Mouse (Mus musculus) bone marrow macrophage, adult 2 months (primary cell): ENCODE measurements around the gene D7Ertd443e. TPM values are rescaled to one million over a fixed set of nuclear protein-coding genes. Genes with fewer than 3 reads are reported as not detected.

Experiments used
- H3K27ac ChIP-seq: 2 replicates; pipeline ENCODE4 v1.5.1; 2012; ENCODE audit warnings: low read depth, low read length; ENCODE audit not compliant: insufficient read depth
- H3K4me1 ChIP-seq: 2 replicates; pipeline ENCODE4 v1.6.1; 2012; ENCODE audit warnings: low read length; ENCODE audit not compliant: control insufficient read depth, insufficient read depth
- H3K4me3 ChIP-seq: 2 replicates; pipeline ENCODE4 v1.5.1; 2012; ENCODE audit warnings: mild to moderate bottlenecking, low read length, moderate library complexity; ENCODE audit not compliant: insufficient read depth
- CTCF ChIP-seq: IDR thresholded peaks from 2 replicates; pipeline ENCODE4 v1.5.1; 2012; ENCODE audit warnings: low read depth, mild to moderate bottlenecking, low read length, moderate library complexity
- POLR2A ChIP-seq: IDR thresholded peaks from 2 replicates; pipeline ENCODE4 v1.6.1; 2012; ENCODE audit warnings: mild to moderate bottlenecking, low read depth, low read length, borderline replicate concordance
- polyA plus RNA-seq: library from polyadenylated mRNA; stranded (reverse); fragments of >200 nt; gene quantifications from 2 replicates; pipeline ENCODE4 v1.2.4, GENCODE M21; 2012; ENCODE audit not compliant: missing spikeins, insufficient read depth, insufficient read length

D7Ertd443e gene
- polyA plus RNA-seq, 1 experiment, result not detected

- TF ChIP-seq CTCF, result no peak
- no peak for TF ChIP-seq POLR2A
- Histone ChIP-seq H3K27ac (no peak within 1 kb of the TSS), H3K4me3 (no peak within 1 kb of the TSS), H3K4me1 (no peaks in the 10 kb centered on the region)
These were observed 153.8 kb downstream of the D7Ertd443e start, which contains the start of gene Adam12 for GRCm38 (mm10) chr7:134231378-134232346. TSS of gene Adam12 (minus strand) at chr7:134232146.

- Histone ChIP-seq H3K4me1 (no peaks in the 10 kb centered on the region), H3K4me3 (no peak overlapping the region), H3K27ac (no peak overlapping the region)
- TF ChIP-seq POLR2A (no peak), CTCF (no peak)
These were observed 154.8 kb downstream of the D7Ertd443e start for GRCm38 (mm10) chr7:134230708-134231107.

GRCm38 (mm10) chr7:134229899-134230298 lies 155.6 kb downstream of the D7Ertd443e start:
- Histone ChIP-seq H3K4me3 (no peak overlapping the region), H3K4me1 (no peaks in the 10 kb centered on the region), H3K27ac (no peak overlapping the region)
- TF ChIP-seq POLR2A (no peak), CTCF (no peak)

- Histone ChIP-seq H3K27ac (no peak overlapping the region), H3K4me1 (no peaks in the 10 kb centered on the region), H3K4me3 (no peak overlapping the region)
- TF ChIP-seq POLR2A (no peak), CTCF (no peak)
These were observed 157.5 kb downstream of the D7Ertd443e start for GRCm38 (mm10) chr7:134227773-134228455.

- no peak overlapping the region for H3K4me3 ChIP-seq
These were observed 158.4 kb downstream of the D7Ertd443e start for GRCm38 (mm10) chr7:134227101-134227500.

GRCm38 (mm10) chr7:134226231-134226630 lies 159.2 kb downstream of the D7Ertd443e start:
- no peaks in the 10 kb centered on the region for H3K4me1 ChIP-seq
- TF ChIP-seq POLR2A, result no peak
- no peak for TF ChIP-seq CTCF
- no peak overlapping the region for H3K27ac ChIP-seq
- no peak overlapping the region for H3K4me3 ChIP-seq

More at GRCm38 (mm10) chr7:134227101-134227500, 158.4 kb downstream of the D7Ertd443e start:
- Histone ChIP-seq H3K27ac (no peak overlapping the region), H3K4me1 (no peaks in the 10 kb centered on the region)
- TF ChIP-seq POLR2A (no peak), CTCF (no peak)

- Histone ChIP-seq H3K27ac (no peak overlapping the region), H3K4me1 (no peaks in the 10 kb centered on the region), H3K4me3 (no peak overlapping the region)
- TF ChIP-seq CTCF (no peak), POLR2A (no peak)
These were observed 160.5 kb downstream of the D7Ertd443e start for GRCm38 (mm10) chr7:134224741-134225612.

GRCm38 (mm10) chr7:134224421-134224740 lies 161.1 kb downstream of the D7Ertd443e start:
- Histone ChIP-seq H3K4me3 (no peak overlapping the region), H3K4me1 (no peaks in the 10 kb centered on the region), H3K27ac (no peak overlapping the region)
- TF ChIP-seq POLR2A (no peak), CTCF (no peak)

GRCm38 (mm10) chr7:134223444-134224161 lies 161.9 kb downstream of the D7Ertd443e start:
- no peak for TF ChIP-seq POLR2A
- TF ChIP-seq CTCF, result peak; percentile 71
- H3K27ac ChIP-seq, result no peak overlapping the region
- H3K4me3 ChIP-seq, result no peak overlapping the region
- H3K4me1 ChIP-seq, result no peaks in the 10 kb centered on the region

Other genes starting within 250 kb of the D7Ertd443e start
- 0.43 TPM in 1 of 2 replicates, not detected in the other for gene Adam12, start 153.5 kb downstream of the D7Ertd443e start, polyA plus RNA-seq